Mouse (Mus musculus): ENCODE data around the gene Prkch.

GRCm38 (mm10) chr12:73672007-73672406 lies 87.4 kb downstream of the Prkch start:
- no peak for TF ChIP-seq CTCF (conservative IDR thresholded peaks at IDR 0.05; ENCODE audit: low read length)
- TF ChIP-seq POU5F1 (IDR thresholded peaks at IDR 0.05; ENCODE audit: borderline replicate concordance, low read length) = no peak
- no peak for TF ChIP-seq NANOG (IDR thresholded peaks at IDR 0.05; ENCODE audit: borderline replicate concordance, low read length)

Measured in E14TG2a.4 (cell line).